Mouse (Mus musculus) liver, adult 2 months (tissue): ENCODE measurements around the gene H3f3a. TPM values are rescaled to one million over a fixed set of nuclear protein-coding genes. Genes with fewer than 3 reads are reported as not detected.

Source experiments
- DNase-seq: peaks from one replicate; pipeline ENCODE4 v3.0.0-alpha.2; 2011; ENCODE audit warnings: low read depth, low spot score; ENCODE audit errors: extremely low read depth
- H3K27ac ChIP-seq: fragments of 200-500 bp; replicated peaks from 2 replicates; pipeline ENCODE4 v1.5.1; 2012; ENCODE audit warnings: low read depth, mild to moderate bottlenecking, control low read depth, inconsistent platforms, low read length; ENCODE audit not compliant: insufficient read depth
- H3K27me3 ChIP-seq: fragments of 200-500 bp; 2 replicates; pipeline ENCODE4 v1.6.1; 2012; ENCODE audit warnings: mild to moderate bottlenecking, moderate library complexity, low read length, inconsistent platforms; ENCODE audit not compliant: control insufficient read depth, insufficient read depth
- H3K36me3 ChIP-seq: fragments of 200-500 bp; 2 replicates; pipeline ENCODE4 v1.6.1; 2012; ENCODE audit warnings: low read length, inconsistent platforms; ENCODE audit not compliant: control insufficient read depth, insufficient read depth
- H3K4me1 ChIP-seq: fragments of 200-500 bp; 2 replicates; pipeline ENCODE4 v1.6.1; 2011; ENCODE audit warnings: low read length; ENCODE audit not compliant: control insufficient read depth, insufficient read depth
- H3K4me3 ChIP-seq: fragments of 200-500 bp; 2 replicates; pipeline ENCODE4 v1.5.1; 2011; ENCODE audit warnings: low read depth, mild to moderate bottlenecking, control low read depth, low read length, moderate library complexity; ENCODE audit not compliant: insufficient read depth
- H3K79me2 ChIP-seq: fragments of 200-500 bp; 2 replicates; pipeline ENCODE4 v1.6.1; 2012; ENCODE audit warnings: inconsistent platforms, mild to moderate bottlenecking, low read length, moderate library complexity; ENCODE audit not compliant: control insufficient read depth, insufficient read depth
- H3K9ac ChIP-seq: fragments of 200-500 bp; 2 replicates; pipeline ENCODE4 v1.6.1; 2012; ENCODE audit warnings: low read depth, mild to moderate bottlenecking, control low read depth, inconsistent platforms, low read length
- CTCF ChIP-seq: fragments of 200-500 bp; IDR thresholded peaks from 2 replicates; pipeline ENCODE4 v1.5.1; 2011; ENCODE audit warnings: low read depth, low read length, control low read depth
- POLR2A ChIP-seq: fragments of 200-500 bp; IDR thresholded peaks from 2 replicates; pipeline ENCODE4 v1.6.1; 2011; ENCODE audit warnings: low read length, control low read depth; ENCODE audit not compliant: insufficient read depth; ENCODE audit errors: extremely low read depth
- WGBS: fragments of 180-500 bp; shearing (Covaris S2); methylation state at CpG from one replicate; pipeline ENCODE4 v1.1.7; 2018; 5-methylcytosine and 5-hydroxymethylcytosine counted together
- polyA plus RNA-seq: library from polyadenylated mRNA; depleted of rRNA; stranded (reverse); fragments of >200 nt; gene quantifications from 2 replicates; pipeline ENCODE4 v1.2.3, GENCODE M21; 2012; rRNA removed
- total RNA-seq: library from RNA; depleted of rRNA; stranded (reverse); fragments of >200 nt; gene quantifications from 2 replicates; pipeline ENCODE4 v1.2.3, GENCODE M21; 2014; rRNA removed

H3f3a gene
- total and polyA plus RNA-seq, 2 experiments = 147 to 264 TPM

DNA sequence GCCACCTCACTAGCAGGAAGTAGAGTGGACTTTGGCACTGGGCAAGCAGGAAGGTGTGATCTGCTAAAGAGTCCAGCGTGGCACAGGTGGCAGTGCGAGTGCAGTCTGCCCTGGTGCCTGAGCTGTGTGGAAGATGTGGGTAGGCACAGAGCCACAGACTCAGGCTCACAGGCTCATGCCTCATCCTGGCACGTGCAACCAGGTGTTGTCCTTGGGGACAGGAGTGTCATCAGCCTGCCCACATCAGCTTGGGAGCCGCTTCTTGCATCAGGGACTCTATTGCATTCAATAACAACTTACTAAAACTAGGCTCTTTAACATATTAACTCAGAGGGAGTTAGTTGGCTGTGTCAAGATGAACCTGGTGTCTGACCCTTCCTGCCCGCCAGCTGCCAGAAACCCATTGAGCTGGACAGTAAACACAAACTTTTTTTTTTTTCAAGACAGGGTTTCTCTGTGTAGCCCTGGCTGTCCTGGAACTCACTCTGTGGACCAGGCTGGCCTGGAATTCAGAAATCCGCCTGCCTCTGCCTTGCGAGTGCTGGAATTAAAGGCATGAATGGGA, 55.7 kb downstream of the H3f3a start:
- Histone ChIP-seq H3K4me1 (peaks cover 11% of the 10 kb centered on the region), H3K27me3 (no peaks in the 10 kb centered on the region), H3K36me3 (peaks cover 9% of the 10 kb centered on the region; the same call in 1 of the 2 replicates), H3K4me3 (no peak overlapping the region), H3K9ac (no peak overlapping the region), H3K27ac (peak overlapping the region; percentile 7; the same call in 1 of the 2 replicates), H3K79me2 (no peaks in the 10 kb centered on the region)
- TF ChIP-seq CTCF (no peak), POLR2A (no peak)
- 29% methylated on average over 7 of the region's 7 CpGs for WGBS
- peak; percentile 88 for DNase-seq

DNA sequence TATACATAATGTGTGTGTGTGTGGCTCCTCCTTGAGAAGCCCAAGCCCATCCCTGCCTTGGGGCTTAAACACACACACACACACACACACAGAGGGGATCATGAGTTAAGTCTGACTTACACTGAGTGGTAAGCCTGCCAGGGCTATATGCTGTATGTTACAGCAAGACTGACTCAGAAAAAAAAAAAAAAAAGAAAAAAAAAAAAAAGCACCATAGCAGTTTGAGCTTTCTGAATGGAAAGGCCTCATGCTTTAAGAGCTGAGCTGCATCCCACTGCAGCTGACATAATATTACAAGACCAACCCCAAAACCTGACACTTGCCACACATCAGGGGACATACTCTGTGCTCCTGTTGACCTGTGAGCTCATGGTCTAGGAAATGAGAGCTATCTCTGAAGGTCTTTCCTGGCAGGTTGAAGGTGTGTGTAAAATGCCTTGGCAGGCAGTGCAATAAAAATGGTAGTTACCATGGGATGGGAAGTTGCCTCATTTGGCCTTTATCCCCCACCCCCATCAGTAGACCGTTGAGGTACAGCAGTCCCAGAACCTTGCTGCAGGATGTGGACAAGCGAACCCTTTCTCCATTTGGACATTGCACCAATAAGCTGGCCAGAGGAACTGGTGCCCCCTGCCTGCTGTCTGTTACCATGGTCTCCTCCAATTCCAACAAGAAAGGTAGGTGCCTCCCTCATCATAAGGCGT, 56.3 kb downstream of the H3f3a start:
- 20% methylated on average over 3 of the region's 3 CpGs for WGBS
- TF ChIP-seq POLR2A (no peak), CTCF (0 out of 2 replicates have a peak, but pooled peaks have one; percentile 21)
- peak overlapping the region; percentile 7; the same call in 1 of the 2 replicates for H3K27ac ChIP-seq
- H3K9ac ChIP-seq = no peak overlapping the region
- H3K79me2 ChIP-seq = no peaks in the 10 kb centered on the region
- H3K27me3 ChIP-seq = no peaks in the 10 kb centered on the region
- no peak overlapping the region for H3K4me3 ChIP-seq
- peaks cover 15% of the 10 kb centered on the region for H3K36me3 ChIP-seq
- no peak for DNase-seq
- peaks cover 11% of the 10 kb centered on the region for H3K4me1 ChIP-seq

DNA sequence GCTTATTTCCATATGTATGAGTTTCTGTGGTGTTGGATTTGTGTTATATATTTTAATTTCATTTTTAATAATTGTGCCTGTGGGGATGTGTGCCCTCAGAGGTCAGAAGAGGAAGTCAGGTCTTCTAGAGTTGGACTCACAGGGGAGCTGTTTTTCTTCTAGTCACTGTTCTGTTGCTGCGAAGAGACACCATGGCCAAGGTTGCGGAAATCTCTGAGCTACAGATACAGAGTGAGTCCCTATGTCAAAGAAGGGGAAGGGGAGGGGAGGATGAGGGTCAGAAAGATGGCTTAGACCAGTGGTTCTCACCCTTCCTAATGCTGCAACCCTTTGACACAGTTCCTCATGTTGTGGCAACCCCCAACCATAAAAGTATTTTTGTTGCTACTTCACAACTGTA, 57.0 kb downstream of the H3f3a start:
- no peak overlapping the region for H3K27ac ChIP-seq
- TF ChIP-seq CTCF = no peak
- no peak for TF ChIP-seq POLR2A
- no peaks in the 10 kb centered on the region for H3K27me3 ChIP-seq
- no peaks in the 10 kb centered on the region for H3K79me2 ChIP-seq
- 94% methylated on average over 2 of the region's 2 CpGs for WGBS
- no peak overlapping the region for H3K9ac ChIP-seq
- no peak for DNase-seq
- H3K4me3 ChIP-seq = no peak overlapping the region
- H3K4me1 ChIP-seq = peaks cover 11% of the 10 kb centered on the region
- H3K36me3 ChIP-seq = peaks cover 19% of the 10 kb centered on the region

DNA sequence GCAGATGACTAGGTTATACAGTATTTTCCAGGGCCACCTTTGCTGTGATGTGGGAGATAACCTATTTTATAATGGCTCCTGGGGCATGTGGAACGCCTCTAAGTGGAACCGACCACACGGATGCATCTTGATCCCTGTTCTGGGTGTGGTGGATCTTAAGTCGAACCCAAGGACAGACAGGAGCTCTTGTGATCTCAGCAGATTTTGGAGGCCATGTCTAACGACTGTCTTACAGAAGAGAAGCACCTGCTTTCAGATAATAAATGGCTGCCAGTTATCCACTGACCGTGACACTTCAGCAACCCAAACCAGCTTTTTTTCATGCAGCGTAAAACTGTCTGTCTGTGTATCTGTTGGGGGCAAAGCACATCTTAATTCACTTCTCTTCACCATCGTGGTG, 59.4 kb downstream of the H3f3a start:
- TF ChIP-seq CTCF (no peak), POLR2A (no peak)
- Histone ChIP-seq H3K79me2 (no peaks in the 10 kb centered on the region), H3K4me1 (peaks cover 11% of the 10 kb centered on the region), H3K36me3 (peaks cover 23% of the 10 kb centered on the region), H3K27me3 (no peaks in the 10 kb centered on the region), H3K4me3 (no peak overlapping the region), H3K9ac (no peak overlapping the region), H3K27ac (no peak overlapping the region)
- no peak for DNase-seq
- 91% methylated on average over 8 of the region's 8 CpGs for WGBS

DNA sequence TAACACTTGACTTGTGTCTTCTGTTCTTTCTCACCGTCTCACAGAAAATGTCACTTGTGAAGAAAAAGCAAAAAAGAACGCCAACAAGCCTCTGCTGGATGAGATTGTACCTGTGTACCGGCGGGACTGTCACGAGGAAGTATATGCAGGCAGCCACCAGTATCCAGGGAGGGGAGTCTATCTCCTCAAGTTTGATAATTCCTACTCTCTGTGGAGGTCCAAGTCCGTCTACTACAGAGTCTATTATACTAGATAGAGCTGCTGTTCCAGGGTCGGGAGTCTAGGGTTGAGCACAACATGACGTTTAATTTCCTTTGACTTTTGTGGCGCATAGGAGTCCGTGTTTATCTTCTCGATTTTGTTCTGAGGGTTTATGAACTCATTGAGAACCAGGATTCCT, 61.6 kb downstream of the H3f3a start:
- WGBS = 92% methylated on average over 11 of the region's 11 CpGs
- Histone ChIP-seq H3K4me3 (no peak overlapping the region), H3K4me1 (no peaks in the 10 kb centered on the region), H3K36me3 (peaks cover 35% of the 10 kb centered on the region), H3K27me3 (no peaks in the 10 kb centered on the region), H3K9ac (no peak overlapping the region), H3K27ac (no peak overlapping the region), H3K79me2 (no peaks in the 10 kb centered on the region)
- no peak for DNase-seq
- no peak for TF ChIP-seq POLR2A
- no peak for TF ChIP-seq CTCF

Other genes with a start within 250 kb of the H3f3a start
- gene Parp1, start 245.0 kb downstream of the H3f3a start, total RNA-seq = 25.4 and 28.3 TPM in 2 replicates
- 13.2 and 14.6 TPM in 2 replicates for gene Parp1, start 245.0 kb downstream of the H3f3a start, polyA plus RNA-seq
- 2.6 and 3.7 TPM in 2 replicates for gene Lin9, start 172.8 kb downstream of the H3f3a start, total RNA-seq
- gene Lin9, start 172.8 kb downstream of the H3f3a start, polyA plus RNA-seq = 1.2 and 2.2 TPM in 2 replicates
- gene Mixl1, start 116.9 kb downstream of the H3f3a start, total RNA-seq = not detected in 2 replicates
- gene Mixl1, start 116.9 kb downstream of the H3f3a start, polyA plus RNA-seq = not detected in 2 replicates
- 13.1 and 13.7 TPM in 2 replicates for gene Acbd3, start 87.9 kb downstream of the H3f3a start, total RNA-seq
- 5.7 and 6.3 TPM in 2 replicates for gene Acbd3, start 87.9 kb downstream of the H3f3a start, polyA plus RNA-seq
- gene Sde2, start 37.2 kb upstream of the H3f3a start, total RNA-seq = 5.8 and 6.4 TPM in 2 replicates
- gene Sde2, start 37.2 kb upstream of the H3f3a start, polyA plus RNA-seq = 3.8 and 5.0 TPM in 2 replicates
- gene Lefty2, start 79.2 kb upstream of the H3f3a start, total RNA-seq = not detected in 2 replicates
- not detected in 2 replicates for gene Lefty2, start 79.2 kb upstream of the H3f3a start, polyA plus RNA-seq
- gene Pycr2, start 90.3 kb upstream of the H3f3a start, total RNA-seq = 5.7 and 6.4 TPM in 2 replicates
- gene Pycr2, start 90.3 kb upstream of the H3f3a start, polyA plus RNA-seq = 7.8 and 8.5 TPM in 2 replicates
- gene Lefty1, start 121.1 kb upstream of the H3f3a start, total RNA-seq = 1.8 and 1.9 TPM in 2 replicates
- 1.4 TPM in 2 replicates for gene Lefty1, start 121.1 kb upstream of the H3f3a start, polyA plus RNA-seq
- gene Tmem63a, start 128.4 kb upstream of the H3f3a start, total RNA-seq = 9.5 and 12.8 TPM in 2 replicates
- gene Tmem63a, start 128.4 kb upstream of the H3f3a start, polyA plus RNA-seq = 14.6 and 15.8 TPM in 2 replicates
- gene Ephx1, start 207.0 kb upstream of the H3f3a start, total RNA-seq = 220 and 428 TPM in 2 replicates
- gene Ephx1, start 207.0 kb upstream of the H3f3a start, polyA plus RNA-seq = 287 and 304 TPM in 2 replicates
- 11.2 and 23.4 TPM in 2 replicates for gene 9130409I23Rik, start 237.3 kb upstream of the H3f3a start, total RNA-seq
- gene 9130409I23Rik, start 237.3 kb upstream of the H3f3a start, polyA plus RNA-seq = 3.8 and 4.2 TPM in 2 replicates